Mouse (Mus musculus): ENCODE results near the gene Tbl1xr1.

GRCm38 (mm10) chr3:22076561-22076935 lies at the start of gene Tbl1xr1:
- TF ChIP-seq POLR2A (IDR thresholded peaks at IDR 0.05; ENCODE audit: insufficient read depth, low read depth, low read length), result peak; percentile 33; the same call in 1 of the 2 replicates
- no peak for TF ChIP-seq CTCF (IDR thresholded peaks at IDR 0.05)

Data from heart, adult 2 months (tissue).